Mouse (Mus musculus) limb, embryonic 10.5 days (tissue): ENCODE data around the gene Fgf13. TPM values are rescaled to one million over a fixed set of nuclear protein-coding genes. Genes with fewer than 3 reads are reported as not detected.

Experiments used
- microRNA counts: library from miRNA; unstranded; fragments of <30 nt; microRNA quantifications from one replicate; lab custom pipeline; 2017
- microRNA-seq: library from miRNA; unstranded; fragments of <30 nt; microRNA quantifications from one replicate; pipeline ENCODE4, GENCODE M21; 2017
- polyA plus RNA-seq: library from polyadenylated mRNA; unstranded; fragments of >200 nt; fragmentation: Nextera tagmentation; extraction: Ambion mirVana; gene quantifications from 2 replicates; pipeline ENCODE4 v1.2.1, GENCODE M21; 2016

Gene Fgf13
- polyA plus RNA-seq, 1 experiment from 2014 or later, result 9.1 TPM

MicroRNAs encoded within 50 kb of the gene (microRNA counts, 519-probe panel; counts per million panel counts)
- 684 counts per million, percentile 72 among the panel's probes with 10 or more counts for microRNA mmu-miR-504 (lab: Ali Mortazavi, UCI)

Small RNAs within 50 kb of the gene (microRNA-seq; reads per million reads assigned to microRNA genes)
- 5.3 reads per million, percentile 10 among the genes with 10 or more reads in this experiment for gene Mir504
